Mouse (Mus musculus): ENCODE data around the gene Slc25a45. TPM values are rescaled to one million over a fixed set of nuclear protein-coding genes. Genes with fewer than 3 reads are reported as not detected.

The Slc25a45 gene
- total RNA-seq (2017): 64.4 to 73.5 TPM (median 69.7 TPM) in 3 replicates

DNA sequence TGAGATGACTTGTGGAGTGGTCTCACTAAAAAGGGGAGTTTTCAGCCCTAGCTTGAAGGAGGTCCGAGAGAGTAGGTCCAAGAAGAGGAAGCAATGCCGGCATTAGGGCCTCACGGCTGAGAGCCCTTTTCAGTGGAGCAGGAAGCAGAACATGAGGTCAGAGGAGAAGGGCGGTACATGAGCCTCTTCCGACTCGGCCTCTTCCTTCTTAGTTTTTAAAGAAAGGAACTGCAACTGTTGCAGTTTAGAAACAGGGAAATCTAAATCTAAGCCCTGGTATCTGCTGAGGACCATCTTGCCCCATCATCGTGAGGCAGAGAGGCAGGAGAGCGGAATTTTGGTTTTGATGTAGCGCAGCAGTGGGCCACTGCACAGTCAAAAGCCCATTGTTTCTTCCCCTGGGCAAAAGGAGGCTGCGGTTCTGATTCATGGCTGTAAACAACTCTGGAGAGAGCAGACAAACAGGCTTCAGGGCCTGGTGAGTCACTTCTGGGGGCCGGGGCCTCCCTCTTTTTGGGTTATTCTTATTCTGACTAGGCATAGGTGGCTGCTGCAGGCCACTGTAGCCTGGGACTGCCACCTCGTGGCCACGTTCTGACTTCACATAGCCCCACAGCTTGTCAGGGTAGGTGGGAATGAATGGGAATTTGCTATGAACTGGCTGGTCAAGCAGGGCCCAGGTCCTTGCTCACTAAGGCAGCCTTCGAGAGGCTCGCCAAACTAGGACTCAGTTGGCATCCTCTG is at the start of gene Slc25a45:
Gene Slc25a45, plus strand, starts transcription at position 191 of the 744 bp plus-strand sequence.
- peak; percentile 60 for ATAC-seq (replicated peaks; ENCODE audit: insufficient number of reproducible peaks, low FRiP score, low TSS enrichment, poor library complexity, severe bottlenecking)

DNA sequence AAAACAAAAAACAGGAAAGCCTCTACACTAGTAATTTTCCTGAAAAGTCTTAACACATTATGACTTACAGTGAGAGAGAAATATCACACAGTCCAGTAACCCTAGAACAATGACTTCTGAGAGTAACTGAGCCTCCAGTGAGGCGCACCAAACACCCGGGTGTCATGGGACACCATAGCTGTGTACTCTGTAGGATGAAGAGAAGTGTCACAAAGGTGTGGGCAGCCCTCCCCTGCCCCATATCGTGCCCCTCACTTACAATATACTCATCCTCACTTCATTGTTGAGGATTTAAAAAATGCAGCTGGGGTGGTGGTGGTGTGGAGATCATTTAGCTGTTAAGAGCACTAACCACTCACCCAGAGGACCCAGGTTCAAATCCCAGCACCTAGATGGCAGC is 49.5 kb upstream of the Slc25a45 start:
- ATAC-seq (replicated peaks; ENCODE audit: insufficient number of reproducible peaks, low FRiP score, low TSS enrichment, poor library complexity, severe bottlenecking): no peak

DNA sequence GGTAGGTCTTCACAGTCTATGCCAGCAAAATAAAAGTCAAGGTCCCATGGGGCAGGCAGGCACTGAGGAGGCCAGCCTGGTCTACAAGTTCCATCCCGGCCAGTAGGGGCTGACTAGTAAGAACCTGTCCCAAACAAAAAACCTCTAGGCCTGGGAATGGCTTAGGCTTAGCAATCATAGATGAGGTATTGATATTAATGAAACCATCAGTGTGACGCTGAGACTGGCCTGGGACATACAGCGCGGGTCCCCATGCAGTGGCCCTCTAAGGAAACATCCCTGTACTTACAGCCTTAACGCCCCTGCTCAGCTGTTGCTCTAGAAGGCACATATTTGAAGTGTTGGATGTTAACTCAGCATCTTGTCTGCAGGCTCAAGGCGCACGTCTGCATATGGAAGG is 48.7 kb upstream of the Slc25a45 start:
- no peak for ATAC-seq (replicated peaks; ENCODE audit: insufficient number of reproducible peaks, low FRiP score, low TSS enrichment, poor library complexity, severe bottlenecking)

DNA sequence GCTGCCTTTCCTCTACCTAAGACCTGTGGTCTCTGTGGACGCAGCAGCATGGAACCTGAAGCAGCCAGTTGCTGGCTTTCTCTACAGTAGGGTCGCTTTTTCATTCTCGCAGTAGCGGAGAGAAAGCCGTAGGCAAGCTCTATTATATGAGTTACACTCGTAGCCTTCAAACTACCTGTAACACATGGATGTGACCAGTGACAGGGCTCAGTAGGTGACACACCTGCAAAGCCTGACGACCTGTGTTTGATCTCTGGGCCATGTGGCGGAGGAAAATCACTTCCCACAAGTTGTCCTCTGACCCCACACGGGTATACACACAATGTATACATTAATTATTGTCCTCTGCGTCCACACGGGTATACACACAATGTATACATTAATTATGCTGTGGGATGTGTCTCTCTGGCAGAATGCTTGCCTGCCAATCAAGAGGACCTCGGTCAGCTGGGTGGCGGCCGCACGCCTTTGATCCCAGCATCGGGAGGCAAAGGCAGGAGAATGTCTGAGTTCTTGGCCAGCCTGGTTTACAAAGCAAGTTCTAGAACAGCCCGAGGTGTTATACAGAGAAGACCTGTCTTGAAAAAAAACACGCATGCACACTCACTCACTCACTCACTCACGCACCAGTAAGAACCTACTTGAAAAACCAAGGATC is 47.5 kb upstream of the Slc25a45 start:
- no peak for ATAC-seq (replicated peaks; ENCODE audit: insufficient number of reproducible peaks, low FRiP score, low TSS enrichment, poor library complexity, severe bottlenecking)

DNA sequence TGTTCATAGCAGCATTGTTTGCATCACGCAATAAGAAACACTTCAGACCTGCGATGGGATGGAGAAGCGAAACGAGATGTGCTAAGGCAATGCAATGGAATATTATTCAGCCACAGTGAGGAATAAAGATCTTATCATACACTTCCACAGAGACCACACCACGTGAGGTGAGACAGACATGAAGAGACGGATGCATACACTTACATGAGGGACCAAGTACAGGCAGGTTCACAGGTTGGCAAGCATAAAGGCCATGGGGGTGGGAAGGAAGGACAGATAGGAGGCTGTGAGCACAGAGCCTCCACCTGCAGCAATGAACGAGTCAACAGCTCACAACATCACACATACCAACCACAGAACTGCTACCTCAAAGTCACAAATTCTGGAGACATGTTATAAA is 46.8 kb upstream of the Slc25a45 start:
- ATAC-seq (replicated peaks; ENCODE audit: insufficient number of reproducible peaks, low FRiP score, low TSS enrichment, poor library complexity, severe bottlenecking): no peak

DNA sequence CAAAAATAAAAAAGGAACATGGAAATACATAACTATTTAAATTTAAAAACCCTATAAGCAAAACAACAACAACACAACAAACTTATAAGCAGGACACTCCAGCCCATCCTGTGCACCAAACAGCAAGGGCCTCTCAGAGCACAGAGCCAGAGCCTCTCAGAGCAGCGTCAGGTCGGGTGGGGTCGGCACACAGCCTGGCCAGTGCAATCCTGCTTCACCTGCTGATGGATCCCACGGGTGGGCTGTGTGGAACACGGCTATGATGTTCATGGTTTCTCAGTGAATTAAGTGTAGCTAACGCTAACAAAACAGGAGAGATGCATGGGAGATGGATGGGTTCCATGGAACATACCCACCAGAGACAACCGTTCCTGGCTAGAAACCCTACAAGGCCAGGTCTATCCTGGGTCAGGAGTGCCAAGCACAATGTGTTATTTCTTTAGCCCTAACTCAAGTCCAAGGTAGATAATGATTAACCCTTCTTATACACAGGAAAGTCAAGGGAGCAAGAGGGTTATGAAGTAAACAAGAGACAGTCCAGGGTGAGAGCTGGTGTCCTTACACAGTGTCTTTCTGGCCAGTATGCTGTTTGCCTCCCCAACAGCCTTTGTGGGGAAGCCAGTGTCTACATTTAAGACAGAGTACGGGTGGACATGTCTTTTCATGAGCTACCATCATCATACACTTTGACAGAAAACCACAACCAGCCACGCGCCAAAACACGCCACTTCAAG is 46.2 kb upstream of the Slc25a45 start:
- ATAC-seq (replicated peaks; ENCODE audit: insufficient number of reproducible peaks, low FRiP score, low TSS enrichment, poor library complexity, severe bottlenecking): no peak

DNA sequence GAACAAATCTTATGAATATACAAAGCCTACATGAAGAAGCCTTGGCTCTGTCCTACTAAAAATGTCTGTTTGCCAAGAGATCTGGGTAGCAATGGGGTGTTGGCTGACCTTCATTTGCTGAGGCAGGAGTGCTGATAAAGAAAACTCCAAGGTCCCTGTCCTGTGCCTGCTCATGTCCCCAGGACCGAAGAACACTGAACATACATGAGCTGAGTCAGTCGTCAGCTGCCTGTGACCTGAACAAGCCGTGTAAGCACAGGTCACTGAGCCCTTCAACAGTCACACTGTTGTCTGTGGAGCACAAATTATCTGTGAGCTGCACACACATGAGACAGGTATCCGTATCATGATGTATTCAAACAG is 45.7 kb upstream of the Slc25a45 start:
- ATAC-seq (replicated peaks; ENCODE audit: insufficient number of reproducible peaks, low FRiP score, low TSS enrichment, poor library complexity, severe bottlenecking): no peak

DNA sequence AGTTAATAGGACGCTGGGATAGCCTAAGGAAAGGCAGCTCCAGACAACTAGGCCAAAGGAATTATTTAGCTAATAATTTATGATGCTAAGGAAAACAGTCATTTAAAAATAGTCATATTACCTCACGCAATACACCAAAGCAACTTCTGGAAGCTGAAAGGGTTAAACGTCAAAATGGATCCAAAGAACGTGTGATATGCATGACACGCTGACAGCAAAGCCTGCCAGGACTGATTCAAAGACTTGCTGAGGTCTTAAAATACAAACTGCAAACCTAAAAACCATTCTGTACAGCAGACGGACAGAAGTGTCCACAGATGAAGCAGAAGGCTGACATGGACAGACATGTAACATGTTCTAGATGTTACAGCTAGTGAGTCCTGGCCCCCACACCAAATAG is 45.3 kb upstream of the Slc25a45 start:
- no peak for ATAC-seq (replicated peaks; ENCODE audit: insufficient number of reproducible peaks, low FRiP score, low TSS enrichment, poor library complexity, severe bottlenecking)

DNA sequence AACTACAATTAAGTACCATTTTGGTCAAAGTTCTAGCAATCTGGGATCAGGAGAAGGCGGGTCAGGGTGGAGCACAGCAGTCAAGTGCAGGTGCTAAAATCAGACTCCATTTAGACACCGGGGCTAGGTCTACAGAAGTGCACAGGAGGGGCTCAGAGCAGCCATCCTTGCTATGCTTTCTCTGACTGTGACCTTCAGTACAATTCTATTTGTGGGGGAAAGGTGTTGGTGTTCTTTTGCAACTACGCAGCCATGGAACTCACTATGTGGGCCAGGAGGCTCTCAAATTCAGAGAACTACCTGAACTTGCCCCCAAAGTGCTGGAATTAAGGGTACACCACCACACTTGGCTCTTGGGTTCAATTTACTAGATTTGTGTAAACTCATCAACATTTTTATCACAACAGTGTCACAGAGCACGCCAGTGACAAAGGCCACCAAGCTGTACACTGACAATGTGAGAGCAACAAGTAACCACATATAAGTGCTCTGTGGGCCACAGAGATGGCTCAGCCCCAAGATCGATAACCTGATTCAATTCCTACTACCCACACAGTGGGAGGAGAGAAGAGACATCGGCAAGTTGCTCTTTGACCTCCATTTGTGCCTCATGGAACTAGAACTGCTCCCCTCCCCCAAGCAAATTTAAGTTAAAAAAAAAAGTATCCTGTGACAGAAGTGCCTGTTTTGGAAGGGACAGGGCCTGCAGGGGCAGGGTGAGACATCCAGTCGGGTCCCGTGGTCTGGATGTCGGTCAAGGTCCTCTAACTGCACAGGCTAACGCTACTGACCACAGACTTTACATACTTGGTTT is 44.1 kb upstream of the Slc25a45 start:
- ATAC-seq (replicated peaks; ENCODE audit: insufficient number of reproducible peaks, low FRiP score, low TSS enrichment, poor library complexity, severe bottlenecking): no peak

DNA sequence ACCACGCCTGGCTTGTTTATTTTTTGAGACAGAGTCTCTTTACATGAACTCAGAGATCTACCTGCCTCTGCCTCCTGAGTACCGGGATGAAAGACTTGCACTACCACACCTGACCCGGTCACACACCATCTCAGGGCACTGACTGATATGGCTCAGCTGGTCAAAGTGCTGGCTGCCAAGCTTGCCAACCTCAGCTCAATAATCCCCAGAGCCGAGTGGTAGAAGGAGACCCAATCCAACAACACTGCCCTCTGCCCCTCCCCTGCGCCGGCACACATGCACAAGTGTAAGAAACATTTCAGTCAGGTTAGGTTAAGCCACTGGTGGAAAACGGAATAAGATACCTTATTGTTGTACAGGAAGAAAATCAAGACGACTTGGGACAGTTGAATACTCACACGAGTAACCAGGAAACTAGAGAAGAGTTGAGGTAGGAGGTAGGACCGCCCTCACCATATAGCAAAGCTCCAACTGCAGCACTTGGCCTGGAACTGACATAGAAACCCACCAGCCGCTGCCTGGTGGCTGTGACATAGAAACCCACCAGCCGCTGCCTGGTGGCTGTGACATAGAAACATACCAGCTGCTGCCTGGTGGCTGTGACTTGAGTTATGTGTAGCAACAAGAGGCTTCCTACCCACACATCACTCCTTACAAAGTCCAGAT is 43.2 kb upstream of the Slc25a45 start:
- no peak for ATAC-seq (replicated peaks; ENCODE audit: insufficient number of reproducible peaks, low FRiP score, low TSS enrichment, poor library complexity, severe bottlenecking)

DNA sequence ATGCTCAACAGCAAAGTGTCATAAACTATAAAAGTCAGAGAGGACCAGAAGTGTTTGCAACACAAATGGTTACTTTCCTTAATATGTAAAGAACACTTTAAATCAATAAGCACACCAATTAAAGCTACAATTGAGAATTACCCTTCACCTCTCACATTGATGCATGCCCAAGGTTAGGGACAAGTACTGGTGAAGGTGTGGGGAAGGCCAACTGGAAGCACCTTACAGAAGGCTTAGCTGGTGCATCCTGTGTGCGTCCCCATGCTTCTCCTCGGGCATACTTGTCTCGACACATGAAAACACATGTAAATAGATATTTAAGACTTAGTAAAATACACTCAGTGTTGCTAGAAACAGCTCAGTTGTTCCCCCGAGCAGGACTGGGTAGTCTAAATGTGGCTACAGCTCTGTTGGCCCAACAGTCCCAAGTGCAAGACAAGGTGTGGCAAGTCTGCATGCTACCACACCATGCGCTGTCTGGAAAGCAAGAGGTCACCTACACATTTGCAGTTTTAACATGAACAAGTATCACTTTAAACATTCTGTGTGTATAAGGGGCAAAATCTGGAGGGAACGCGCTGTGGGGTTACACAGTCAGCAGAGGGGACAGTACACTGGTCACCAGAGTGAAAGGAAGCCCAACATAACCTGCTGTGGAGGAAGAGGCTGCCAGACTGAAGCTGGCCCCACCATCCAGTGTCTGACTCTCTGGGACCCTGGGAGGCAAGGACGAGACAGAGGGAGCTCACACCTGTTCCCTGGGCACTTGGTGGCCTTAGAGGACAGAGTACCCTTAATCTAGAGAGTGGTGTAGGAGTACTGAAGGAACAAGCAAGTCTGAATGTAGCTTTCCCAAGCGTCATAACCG is 42.3 kb upstream of the Slc25a45 start:
- ATAC-seq (replicated peaks; ENCODE audit: insufficient number of reproducible peaks, low FRiP score, low TSS enrichment, poor library complexity, severe bottlenecking): no peak

DNA sequence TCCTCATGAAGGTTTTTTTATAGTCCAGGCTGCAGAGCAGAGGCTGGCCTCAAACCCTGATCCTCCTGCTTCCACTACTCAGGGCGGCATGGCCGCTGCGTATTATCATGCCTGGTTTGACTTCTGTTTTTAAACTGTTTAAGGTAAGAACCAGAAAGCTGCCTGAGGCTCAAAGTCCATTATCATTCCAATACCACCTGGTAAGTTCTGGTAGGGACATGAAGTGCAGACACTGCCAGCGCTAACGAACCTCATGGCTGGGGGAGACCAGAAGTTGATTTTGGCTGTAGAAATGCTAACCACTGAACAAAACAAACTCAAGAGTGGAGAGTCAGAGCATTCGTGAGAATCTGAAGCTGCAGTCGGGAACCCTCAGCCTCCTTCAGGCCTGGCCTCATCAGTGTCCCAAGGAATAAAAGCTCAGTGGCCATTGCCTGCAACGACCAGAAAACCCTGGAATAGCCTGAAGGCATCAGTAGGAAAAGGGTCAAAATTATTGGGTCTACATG is 41.6 kb upstream of the Slc25a45 start:
- ATAC-seq (replicated peaks; ENCODE audit: insufficient number of reproducible peaks, low FRiP score, low TSS enrichment, poor library complexity, severe bottlenecking): no peak

DNA sequence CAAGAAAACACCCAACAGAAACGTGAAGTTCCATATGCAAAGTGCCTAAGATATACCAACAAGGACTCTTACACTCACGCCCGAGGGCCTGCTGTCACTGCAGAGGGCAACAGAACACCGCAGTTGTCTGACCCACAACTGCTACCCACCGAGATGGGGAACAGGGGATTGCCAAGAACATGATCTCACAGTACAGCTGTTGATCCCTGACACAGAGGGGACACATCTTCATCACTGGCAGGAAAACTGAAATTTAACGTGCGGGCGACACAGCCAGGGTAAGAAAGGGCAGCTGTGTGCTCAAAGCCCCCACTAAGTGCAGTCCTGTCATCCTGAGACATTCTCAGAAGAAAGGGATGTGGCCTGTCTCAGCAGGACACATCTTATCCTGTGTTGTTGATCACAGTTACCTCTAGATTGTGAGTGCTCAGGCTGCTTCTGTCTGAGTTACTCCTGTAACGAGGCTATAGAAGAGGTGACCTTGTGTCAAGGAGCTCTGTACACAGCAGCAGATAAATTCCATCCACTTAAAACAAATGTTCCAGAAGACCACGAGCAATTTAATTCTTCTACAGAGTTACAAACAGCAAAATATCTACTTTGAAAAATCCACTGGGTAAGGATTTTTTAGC is 40.6 kb upstream of the Slc25a45 start:
- ATAC-seq (replicated peaks; ENCODE audit: insufficient number of reproducible peaks, low FRiP score, low TSS enrichment, poor library complexity, severe bottlenecking): no peak

DNA sequence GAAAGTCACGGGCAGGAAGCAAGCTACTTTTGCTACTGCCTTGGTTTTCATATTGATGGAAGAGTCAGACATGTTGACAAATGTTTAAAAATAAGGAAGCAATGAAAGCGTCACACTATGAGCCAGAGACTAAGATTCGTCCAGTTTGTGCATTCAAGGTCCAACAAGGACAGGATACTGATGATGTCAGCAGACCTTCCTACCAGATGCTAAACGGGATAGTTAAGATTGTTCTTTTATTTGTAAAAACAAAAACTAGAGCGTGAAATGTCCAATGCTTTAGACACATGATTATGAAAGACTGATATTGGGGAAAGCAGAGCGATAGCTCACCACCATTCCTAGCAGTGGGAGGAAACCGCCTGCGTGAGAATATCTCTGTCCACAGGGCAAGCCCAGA is 40.0 kb upstream of the Slc25a45 start:
- ATAC-seq (replicated peaks; ENCODE audit: insufficient number of reproducible peaks, low FRiP score, low TSS enrichment, poor library complexity, severe bottlenecking): no peak

DNA sequence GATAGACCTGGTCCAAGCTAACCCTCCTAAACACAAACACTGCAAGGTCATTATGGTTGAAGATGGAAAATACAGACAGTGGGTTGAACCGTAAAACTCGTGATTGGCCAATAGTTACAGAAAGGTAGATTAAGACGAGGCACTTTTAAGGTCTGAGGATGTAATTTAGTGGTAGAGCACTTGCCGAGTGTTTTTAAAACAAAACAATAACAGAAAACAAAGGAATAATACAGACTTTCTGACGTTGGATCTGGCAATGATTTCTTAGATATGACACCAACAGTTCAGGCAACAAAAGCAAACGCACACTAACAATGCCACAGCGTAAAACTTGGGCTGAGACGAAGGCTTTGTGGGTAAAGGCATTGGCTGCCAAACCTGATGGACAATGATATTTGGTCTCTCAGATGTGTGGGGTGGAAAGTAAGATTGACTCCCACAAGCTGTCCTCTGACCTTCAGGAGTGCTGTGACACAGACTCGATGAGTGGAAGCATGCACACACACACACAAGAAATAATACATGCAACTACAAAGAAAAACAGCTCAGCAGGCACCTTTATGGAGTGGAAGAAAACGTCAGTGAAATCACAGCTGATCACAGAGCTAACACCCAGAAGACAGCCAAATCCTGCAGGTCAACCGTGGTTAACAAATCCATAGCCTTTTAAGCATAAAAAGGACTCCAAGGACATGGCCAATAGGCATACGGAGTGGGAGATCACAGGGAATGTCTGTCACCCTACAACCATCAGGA is 39.3 kb upstream of the Slc25a45 start:
- ATAC-seq (replicated peaks; ENCODE audit: insufficient number of reproducible peaks, low FRiP score, low TSS enrichment, poor library complexity, severe bottlenecking): no peak

DNA sequence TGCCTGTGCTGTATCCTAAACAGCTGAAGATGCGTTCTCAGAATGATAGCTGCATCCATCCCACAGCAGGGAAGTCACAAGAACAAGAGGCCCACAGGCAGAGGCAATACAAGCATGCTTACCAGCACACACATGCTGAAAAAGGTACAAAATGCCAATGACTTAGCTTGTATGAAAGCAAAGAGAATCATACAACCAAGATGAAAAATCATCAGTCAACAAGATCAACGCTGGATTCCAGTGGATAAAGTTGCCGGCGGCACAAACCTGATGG is 38.8 kb upstream of the Slc25a45 start:
- no peak for ATAC-seq (replicated peaks; ENCODE audit: insufficient number of reproducible peaks, low FRiP score, low TSS enrichment, poor library complexity, severe bottlenecking)

Measured in monocyte, adult 5-6 weeks (primary cell).